Mouse (Mus musculus) liver, postnatal 0 days (tissue): ENCODE data around the gene Robo1.

Experiments used
- CTCF ChIP-seq: sonication (generic); IDR thresholded peaks from 2 replicates; pipeline ENCODE4 v1.5.1; 2016; ENCODE audit warnings: antibody characterized with exemption, low read depth
- EP300 ChIP-seq: IDR thresholded peaks from 2 replicates; pipeline ENCODE4 v1.6.1; 2016; ENCODE audit warnings: antibody characterized with exemption, low read depth, mild to moderate bottlenecking

GRCm38 (mm10) chr16:72551672-72552243, 243.7 kb downstream of the Robo1 start:
- TF ChIP-seq CTCF, result no peak
- TF ChIP-seq EP300, result no peak
